Mouse (Mus musculus): ENCODE data around the gene Hormad2.

The Hormad2 gene

GRCm38 (mm10) chr11:4336693-4337283 lies 104.1 kb downstream of the Hormad2 start:
- no peak for DNase-seq

DNA sequence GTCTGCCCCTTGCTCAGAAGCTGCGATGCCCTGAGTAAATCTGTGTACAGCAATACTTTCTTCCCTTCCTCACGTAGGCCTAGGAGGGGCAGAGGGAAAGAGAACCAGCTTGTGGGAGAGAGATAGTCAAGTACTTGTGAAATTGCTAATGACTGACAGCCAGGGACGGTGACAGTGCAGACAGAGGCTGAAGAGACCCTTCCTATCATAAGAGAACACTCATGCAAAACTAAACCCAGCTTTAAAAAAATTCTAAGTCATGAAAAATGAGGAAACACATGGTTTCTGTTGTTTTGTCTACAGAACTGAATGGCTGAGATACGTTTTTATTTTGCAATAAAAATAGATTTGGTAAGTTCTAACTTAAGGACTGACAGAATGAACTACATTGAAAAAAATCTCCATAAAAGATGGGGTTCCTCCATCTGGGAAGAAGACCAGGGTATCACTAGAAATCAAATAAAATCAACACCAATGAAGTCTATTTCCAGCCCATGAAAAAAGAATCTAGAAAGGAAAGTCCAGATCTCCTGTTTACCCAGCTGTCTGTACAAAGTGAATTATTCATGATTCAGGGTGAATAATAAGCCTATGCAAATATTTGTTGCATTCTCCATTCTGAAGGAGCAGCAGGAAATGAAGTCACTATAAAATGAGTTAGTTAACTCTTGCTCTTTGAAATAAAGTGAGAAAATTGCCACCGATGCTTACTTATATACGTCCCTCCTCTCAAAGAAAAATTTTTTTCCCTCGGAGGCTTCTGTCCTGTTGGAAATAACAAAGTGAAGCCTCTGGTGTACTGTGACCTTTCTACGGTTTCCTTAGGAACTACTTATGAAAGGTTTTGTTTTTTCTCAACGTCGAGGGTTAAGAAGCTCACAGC lies 104.9 kb downstream of the Hormad2 start:
- no peak for DNase-seq

GRCm38 (mm10) chr11:4332961-4333360 lies 107.9 kb downstream of the Hormad2 start:
- no peak for DNase-seq

DNA sequence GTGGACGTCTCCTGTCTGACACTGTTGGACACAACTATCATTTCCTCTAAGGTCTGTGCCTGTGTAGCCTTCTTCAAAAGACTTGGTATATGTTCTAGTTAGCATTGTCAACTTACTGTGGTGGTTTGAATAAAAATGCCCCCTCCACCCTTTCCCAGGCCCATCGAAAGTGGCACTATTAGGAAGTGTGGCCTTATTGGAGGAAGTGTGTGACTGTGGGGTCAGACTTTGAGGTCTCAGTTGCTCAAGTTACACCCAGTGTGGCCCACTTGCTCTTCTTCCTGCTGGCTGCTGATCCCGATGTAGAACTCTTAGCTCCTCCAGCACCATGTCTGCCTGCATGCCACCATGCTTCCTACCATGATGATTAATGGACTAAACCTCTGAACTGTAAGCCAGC lies 112.7 kb downstream of the Hormad2 start:
- DNase-seq, result no peak

DNA sequence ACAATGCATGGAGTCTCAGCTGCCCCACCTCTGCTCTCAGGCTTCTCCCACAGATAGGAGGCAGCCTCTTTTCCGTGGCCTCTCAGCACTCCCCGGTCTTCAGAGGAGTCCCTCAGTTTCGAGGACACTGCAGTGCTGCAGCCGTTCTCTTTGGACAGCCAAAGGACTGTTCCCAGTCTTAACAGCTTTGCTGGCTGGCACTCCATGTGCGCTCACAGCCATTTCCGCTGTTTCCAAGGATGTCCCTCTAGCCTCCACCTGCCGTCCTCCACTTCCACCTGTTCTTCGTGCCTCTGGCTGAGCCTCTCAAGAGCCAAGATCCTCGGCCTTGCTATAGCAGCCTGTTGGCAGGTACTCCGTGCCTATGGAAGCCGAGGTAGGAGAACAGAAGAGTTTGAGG lies 117.4 kb downstream of the Hormad2 start:
- DNase-seq, result no peak

DNA sequence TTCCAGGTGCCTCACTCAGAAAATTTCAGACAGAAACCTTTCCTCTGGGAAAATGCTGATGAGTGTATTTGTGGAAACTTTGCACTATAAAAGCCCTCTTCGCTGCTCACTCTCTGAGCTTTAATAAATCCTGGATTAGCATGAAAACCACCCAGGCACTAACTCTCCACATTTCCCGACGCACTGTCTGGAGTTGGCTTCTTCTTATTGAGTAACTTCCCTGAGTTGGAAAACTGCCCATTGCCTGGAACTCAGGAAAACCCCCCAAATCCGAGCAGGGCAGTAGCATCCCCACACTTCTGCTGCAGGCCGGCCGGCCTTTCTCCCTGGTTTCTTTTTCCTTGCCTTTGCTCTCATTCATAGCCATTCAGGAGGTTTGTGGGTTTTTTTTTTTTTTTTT lies 118.0 kb downstream of the Hormad2 start:
- DNase-seq, result no peak

- DNase-seq, result no peak
These were observed 120.0 kb downstream of the Hormad2 start for GRCm38 (mm10) chr11:4320876-4321275.

GRCm38 (mm10) chr11:4319212-4319955 lies 121.5 kb downstream of the Hormad2 start:
- DNase-seq, result no peak

- no peak for DNase-seq
These were observed 122.9 kb downstream of the Hormad2 start for GRCm38 (mm10) chr11:4318011-4318410.

- DNase-seq, result no peak
These were observed 123.6 kb downstream of the Hormad2 start for GRCm38 (mm10) chr11:4317287-4317686.

GRCm38 (mm10) chr11:4312180-4312579 lies 128.7 kb downstream of the Hormad2 start:
- no peak for DNase-seq

- DNase-seq, result no peak
These were observed 130.6 kb downstream of the Hormad2 start for GRCm38 (mm10) chr11:4310324-4310723.

- no peak for DNase-seq
These were observed 131.3 kb downstream of the Hormad2 start for GRCm38 (mm10) chr11:4309613-4310012.

- DNase-seq, result no peak
These were observed 132.1 kb downstream of the Hormad2 start for GRCm38 (mm10) chr11:4308514-4309450.

GRCm38 (mm10) chr11:4308060-4308513 lies 132.8 kb downstream of the Hormad2 start:
- DNase-seq, result no peak

GRCm38 (mm10) chr11:4306086-4306485 lies 134.8 kb downstream of the Hormad2 start:
- DNase-seq, result no peak

DNA sequence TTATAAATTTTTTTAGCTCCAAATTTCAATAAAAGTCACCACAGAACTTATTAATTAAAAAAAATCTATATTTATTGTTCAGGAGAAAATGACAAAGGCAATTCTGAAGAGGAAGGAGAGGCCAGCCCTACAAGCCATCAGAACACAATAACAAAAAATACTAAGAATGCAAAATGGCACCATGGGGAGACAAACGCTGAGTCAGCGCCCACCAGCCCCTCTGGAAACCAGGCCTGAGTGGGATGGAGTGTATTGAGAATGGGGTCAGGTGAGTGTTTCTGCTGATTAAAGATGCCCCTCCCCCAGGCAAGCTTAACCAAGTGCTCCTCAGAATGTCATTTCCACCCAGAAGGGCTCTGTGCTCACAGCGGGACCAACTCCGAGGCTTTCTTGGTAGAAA lies 135.8 kb downstream of the Hormad2 start:
- no peak for DNase-seq

GRCm38 (mm10) chr11:4304203-4304602 lies 136.7 kb downstream of the Hormad2 start:
- no peak for DNase-seq

GRCm38 (mm10) chr11:4303033-4303432 lies 137.9 kb downstream of the Hormad2 start:
- DNase-seq, result no peak

DNA sequence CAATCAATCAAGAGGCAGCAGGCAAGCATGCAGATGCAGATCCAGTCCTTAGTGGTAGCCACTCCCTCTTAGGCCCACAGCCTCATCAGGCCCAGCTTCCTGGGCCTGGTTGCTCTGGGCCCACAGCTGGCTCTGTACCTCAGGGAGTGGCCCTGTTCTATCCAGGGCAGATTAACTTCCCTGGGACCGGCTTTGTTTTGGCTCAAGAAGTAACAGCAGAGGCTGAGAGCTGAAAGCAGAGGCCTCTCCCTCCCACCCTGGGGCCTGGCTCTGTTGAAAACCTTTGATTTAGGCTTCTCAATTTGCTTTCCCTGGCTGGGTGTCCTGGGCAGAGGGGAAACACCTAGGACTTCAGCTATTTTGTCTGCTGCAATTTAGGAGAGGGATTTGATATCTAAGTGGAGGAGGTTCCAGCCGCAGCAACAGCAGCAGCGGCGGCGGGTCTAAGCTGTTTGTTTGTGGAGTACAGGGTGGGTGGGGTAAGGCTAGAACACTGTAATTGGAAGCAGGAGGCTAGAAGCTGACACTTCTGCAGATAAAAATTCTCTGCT lies 138.5 kb downstream of the Hormad2 start:
- DNase-seq, result no peak

DNA sequence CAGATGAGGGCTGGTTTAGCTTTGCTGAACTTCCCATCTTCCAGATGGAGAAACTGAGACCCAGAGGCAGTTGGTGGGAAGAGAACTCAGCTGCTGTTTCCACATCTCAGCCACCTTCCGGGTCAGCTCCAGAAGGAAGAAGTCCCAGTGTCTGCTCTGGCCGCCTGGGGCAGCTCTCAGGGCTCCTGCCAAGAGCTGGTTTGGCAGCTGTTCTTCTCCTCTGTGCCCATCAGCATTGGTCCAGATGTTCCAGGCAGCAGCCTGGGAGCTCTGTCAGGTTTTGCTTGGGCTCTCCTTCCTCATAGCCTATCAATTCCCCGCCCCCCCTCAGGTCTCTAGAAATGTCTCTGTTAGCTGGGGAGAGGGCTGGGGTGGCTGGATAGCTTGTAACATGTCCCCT lies 140.2 kb downstream of the Hormad2 start:
- no peak for DNase-seq
